Mouse (Mus musculus) liver, postnatal 0 days (tissue): ENCODE results near the gene Spata17. TPM values are rescaled to one million over a fixed set of nuclear protein-coding genes. Genes with fewer than 3 reads are reported as not detected.
A peak's percentile ranks its signal among the peaks of the same experiment; 100 is the strongest.

Source experiments
- ATAC-seq: fragments of 200-750 bp; cut with Nextera tagmentation; 2 replicates; pipeline ENCODE4 v1.8.0; 2017; ENCODE audit warnings: mild to moderate bottlenecking, moderate library complexity
- DNase-seq: peaks from one replicate; pipeline ENCODE4 v3.0.0-alpha.2; 2016
- H3K27ac ChIP-seq: fragments of 300-500 bp; sonication (generic); 2 replicates; pipeline ENCODE4 v1.5.1; 2014; ENCODE audit warnings: antibody characterized with exemption, moderate library complexity, mild to moderate bottlenecking, low read depth
- H3K27me3 ChIP-seq: fragments of 300-500 bp; sonication (generic); 2 replicates; pipeline ENCODE4 v1.6.1; 2014; ENCODE audit warnings: low read length, control low read depth, mixed read lengths; ENCODE audit not compliant: insufficient read depth
- H3K36me3 ChIP-seq: fragments of 300-500 bp; sonication (generic); replicated peaks from 2 replicates; pipeline ENCODE4 v1.6.1; 2014; ENCODE audit warnings: mild to moderate bottlenecking, control low read depth, low read length, moderate library complexity, mixed read lengths; ENCODE audit not compliant: insufficient read depth
- H3K4me1 ChIP-seq: fragments of 300-500 bp; sonication (generic); 2 replicates; pipeline ENCODE4 v1.6.1; 2014; ENCODE audit warnings: antibody characterized with exemption, mild to moderate bottlenecking, control low read depth; ENCODE audit not compliant: insufficient read depth
- H3K4me2 ChIP-seq: fragments of 300-500 bp; sonication (generic); 2 replicates; pipeline ENCODE4 v1.6.1; 2014; ENCODE audit warnings: low read depth, mild to moderate bottlenecking, low read length, moderate library complexity, mixed read lengths
- H3K4me3 ChIP-seq: fragments of 300-500 bp; sonication (generic); 2 replicates; pipeline ENCODE4 v1.5.1; 2014; ENCODE audit warnings: low read depth, low read length
- H3K9ac ChIP-seq: fragments of 300-500 bp; sonication (generic); replicated peaks from 2 replicates; pipeline ENCODE4 v1.6.1; 2014; ENCODE audit warnings: mild to moderate bottlenecking, moderate library complexity
- H3K9me3 ChIP-seq: fragments of 300-500 bp; sonication (generic); 2 replicates; pipeline ENCODE4 v1.6.1; 2016; ENCODE audit warnings: mild to moderate bottlenecking, control low read depth, low read length, mixed read lengths
- CTCF ChIP-seq: sonication (generic); IDR thresholded peaks from 2 replicates; pipeline ENCODE4 v1.5.1; 2016; ENCODE audit warnings: antibody characterized with exemption, low read depth
- EP300 ChIP-seq: IDR thresholded peaks from 2 replicates; pipeline ENCODE4 v1.6.1; 2016; ENCODE audit warnings: antibody characterized with exemption, low read depth, mild to moderate bottlenecking
- WGBS: fragments of 180-500 bp; shearing (Covaris S2); extraction: QIAGEN DNeasy Blood & Tissue Kit; methylation state at CpG from one replicate; pipeline ENCODE4 v1.1.7; 2014; ENCODE audit not compliant: insufficient replicate concordance; 5-methylcytosine and 5-hydroxymethylcytosine counted together
- polyA plus RNA-seq: library from polyadenylated mRNA; unstranded; fragments of >200 nt; fragmentation: Nextera tagmentation; extraction: Ambion mirVana; gene quantifications from 2 replicates; pipeline ENCODE4 v1.2.1, GENCODE M21; 2015

Spata17 gene
- polyA plus RNA-seq, 1 experiment from 2014 or later: 0.41 TPM

GRCm38 (mm10) chr1:187228414-187229146 lies 13.3 kb upstream of the Spata17 start:
- Histone ChIP-seq H3K4me3 (no peak overlapping the region), H3K9me3 (no peaks in the 10 kb centered on the region), H3K4me2 (no peak overlapping the region), H3K36me3 (peaks cover 14% of the 10 kb centered on the region), H3K4me1 (peaks cover 18% of the 10 kb centered on the region), H3K27ac (no peak overlapping the region), H3K27me3 (no peaks in the 10 kb centered on the region), H3K9ac (no peak overlapping the region)
- ATAC-seq (no peak), DNase-seq (no peak)
- 80% methylated on average over 13 of the region's 13 CpGs for WGBS
- no peak for TF ChIP-seq CTCF

GRCm38 (mm10) chr1:187226328-187227025 lies 11.2 kb upstream of the Spata17 start:
- H3K27me3 ChIP-seq: no peaks in the 10 kb centered on the region
- DNase-seq (no peak), ATAC-seq (peak; percentile 60)
- peak overlapping the region; percentile 48 for H3K27ac ChIP-seq
- TF ChIP-seq EP300: no peak
- 0 out of 2 replicates have a peak, but pooled peaks have one; percentile 7 for TF ChIP-seq CTCF
- H3K4me1 ChIP-seq: peaks cover 21% of the 10 kb centered on the region
- 53% methylated on average over 11 of the region's 11 CpGs for WGBS
- no peaks in the 10 kb centered on the region for H3K9me3 ChIP-seq
- no peak overlapping the region; the same call in 1 of the 2 replicates for H3K9ac ChIP-seq
- no peak overlapping the region for H3K4me2 ChIP-seq
- H3K4me3 ChIP-seq: no peak overlapping the region
- peaks cover 7% of the 10 kb centered on the region for H3K36me3 ChIP-seq

GRCm38 (mm10) chr1:187220756-187221155 lies 5.5 kb upstream of the Spata17 start:
- no peak overlapping the region for H3K4me2 ChIP-seq
- TF ChIP-seq CTCF (no peak), EP300 (no peak)
- peaks cover 4% of the 10 kb centered on the region; the same call in 1 of the 2 replicates for H3K36me3 ChIP-seq
- no peaks in the 10 kb centered on the region for H3K27me3 ChIP-seq
- peaks cover 8% of the 10 kb centered on the region for H3K4me1 ChIP-seq
- H3K9me3 ChIP-seq: no peaks in the 10 kb centered on the region
- no peak overlapping the region for H3K9ac ChIP-seq
- 55% methylated on average over 6 of the region's 6 CpGs for WGBS
- no peak overlapping the region for H3K27ac ChIP-seq
- DNase-seq: no peak
- H3K4me3 ChIP-seq: no peak overlapping the region
- ATAC-seq: no peak

GRCm38 (mm10) chr1:187216620-187217410 lies 1.6 kb upstream of the Spata17 start:
- no peaks in the 10 kb centered on the region for H3K27me3 ChIP-seq
- TF ChIP-seq EP300: no peak
- TF ChIP-seq CTCF: no peak
- no peak overlapping the region for H3K4me3 ChIP-seq
- no peak for DNase-seq
- WGBS: 60% methylated on average over 9 of the region's 9 CpGs
- no peak overlapping the region for H3K9ac ChIP-seq
- no peak overlapping the region for H3K4me2 ChIP-seq
- H3K9me3 ChIP-seq: no peaks in the 10 kb centered on the region
- H3K27ac ChIP-seq: no peak overlapping the region
- ATAC-seq: no peak
- peaks cover 4% of the 10 kb centered on the region; the same call in 1 of the 2 replicates for H3K4me1 ChIP-seq
- no peaks in the 10 kb centered on the region for H3K36me3 ChIP-seq

GRCm38 (mm10) chr1:187210736-187211135 lies 4.5 kb downstream of the Spata17 start:
- WGBS: 75% methylated on average over 4 of the region's 4 CpGs
- no peak for ATAC-seq
- no peak overlapping the region for H3K4me3 ChIP-seq
- H3K4me2 ChIP-seq: no peak overlapping the region
- DNase-seq: no peak
- H3K9ac ChIP-seq: no peak overlapping the region
- H3K9me3 ChIP-seq: no peaks in the 10 kb centered on the region
- H3K4me1 ChIP-seq: peaks cover 3% of the 10 kb centered on the region; the same call in 1 of the 2 replicates
- no peaks in the 10 kb centered on the region for H3K36me3 ChIP-seq
- no peak overlapping the region for H3K27ac ChIP-seq
- no peaks in the 10 kb centered on the region for H3K27me3 ChIP-seq
- TF ChIP-seq CTCF: no peak
- no peak for TF ChIP-seq EP300

- DNase-seq: no peak
- Histone ChIP-seq H3K27me3 (no peaks in the 10 kb centered on the region), H3K4me2 (no peak overlapping the region)
Observed at GRCm38 (mm10) chr1:187209496-187209895, 5.8 kb downstream of the Spata17 start.

More at GRCm38 (mm10) chr1:187209496-187209895, 5.8 kb downstream of the Spata17 start:
- TF ChIP-seq CTCF (no peak), EP300 (no peak)
- Histone ChIP-seq H3K36me3 (no peaks in the 10 kb centered on the region), H3K4me3 (no peak overlapping the region), H3K27ac (no peak overlapping the region), H3K9ac (no peak overlapping the region), H3K4me1 (peaks cover 3% of the 10 kb centered on the region; the same call in 1 of the 2 replicates), H3K9me3 (no peaks in the 10 kb centered on the region)
- WGBS: 36% methylated on average over 4 of the region's 4 CpGs
- 0 out of 2 replicates have a peak, but pooled peaks have one; percentile 13 for ATAC-seq
